Mouse (Mus musculus) gastrocnemius, postnatal 36 days (tissue): Measurements from ENCODE around the gene Bola2. TPM values are rescaled to one million over a fixed set of nuclear protein-coding genes. Genes with fewer than 3 reads are reported as not detected.
"Not testable (repeated sequence)": the region's sequence is repeated elsewhere in the genome, so short reads cannot be mapped to it uniquely, and the experiment has no call there.

Source experiments
- DNase-seq, 2 experiments: peaks; one replicate each; pipeline ENCODE4 v3.0.0; 2022
- intact Hi-C: fragments of 180-260 bp; cut with DNase I; formaldehyde crosslinking; loops from one replicate; pipeline ENCODE4 v1.15.1; 2025
- total RNA-seq, 2 experiments: library from RNA; stranded (reverse); gene quantifications; 2 replicates each; pipeline ENCODE4 v1.2.3; 2021

The Bola2 gene
- total RNA-seq, 2 experiments from 2014 or later = 29.9 to 36.8 TPM

GRCm38 (mm10) chr7:126681221-126681620 lies 14.0 kb upstream of the Bola2 start:
- intact Hi-C loops = no loop called here
- no peak for DNase-seq

DNA sequence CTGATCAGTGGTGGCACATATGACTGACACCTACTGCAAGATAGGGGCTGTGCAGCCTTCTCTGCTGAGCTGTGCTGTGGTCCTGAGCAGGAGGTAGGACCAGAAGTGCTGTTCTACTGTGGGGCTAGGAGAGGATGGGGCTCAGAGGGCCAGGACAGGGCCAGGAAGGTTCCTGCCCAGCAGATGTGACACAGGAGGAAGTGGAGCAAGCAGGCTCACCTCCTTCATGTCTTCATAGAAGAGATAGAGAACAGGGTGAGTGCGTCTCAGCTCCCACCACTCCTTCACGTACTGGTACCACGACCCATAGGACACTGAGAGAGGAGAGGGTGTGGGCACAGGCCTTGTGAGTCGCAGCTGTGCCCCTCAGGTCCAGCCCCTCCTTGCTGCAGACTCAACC lies 7.0 kb upstream of the Bola2 start:
- intact Hi-C loops, DNase-seq: not testable (repeated sequence)

DNA sequence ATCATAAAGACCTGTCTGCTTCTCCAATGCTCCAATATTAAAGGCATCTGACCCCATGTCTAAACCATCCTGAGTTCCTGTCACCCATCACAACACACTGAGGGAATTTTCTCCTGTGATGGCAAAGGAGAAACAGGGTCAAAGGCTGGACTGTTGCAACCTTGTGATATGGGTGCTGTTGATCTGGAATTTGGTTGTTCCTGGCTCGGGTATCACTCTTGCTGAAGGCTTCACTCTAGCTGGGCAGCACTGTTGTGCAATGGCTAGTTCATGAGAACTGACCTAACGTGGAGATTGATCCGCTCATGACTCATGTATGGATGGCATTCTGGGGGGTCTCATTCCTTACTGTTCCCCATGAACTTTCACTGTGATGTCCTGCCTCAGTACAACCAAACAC lies 6.2 kb upstream of the Bola2 start:
- intact Hi-C loops = no loop called here
- no peak for DNase-seq

DNA sequence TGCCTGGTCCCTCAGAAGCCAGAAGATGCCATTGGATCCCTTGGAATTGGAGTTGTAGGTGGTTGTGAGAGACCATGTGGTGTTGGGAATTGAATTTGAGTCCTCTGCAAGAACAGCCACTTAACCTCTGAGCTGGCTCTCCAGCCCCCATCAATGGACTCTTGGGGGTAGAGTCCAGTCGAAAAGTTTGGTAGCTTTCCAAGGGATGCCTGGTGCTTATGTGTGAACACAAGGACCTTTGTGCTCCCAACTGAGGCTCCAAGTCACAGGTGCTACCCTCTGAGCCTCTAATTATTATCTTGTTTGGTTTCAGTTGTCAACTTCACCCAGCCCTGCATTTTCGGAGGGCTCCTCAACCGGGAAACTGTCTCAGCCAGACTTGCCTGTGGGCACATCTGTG lies 4.5 kb upstream of the Bola2 start:
- intact Hi-C loops = no loop called here
- no peak for DNase-seq

DNA sequence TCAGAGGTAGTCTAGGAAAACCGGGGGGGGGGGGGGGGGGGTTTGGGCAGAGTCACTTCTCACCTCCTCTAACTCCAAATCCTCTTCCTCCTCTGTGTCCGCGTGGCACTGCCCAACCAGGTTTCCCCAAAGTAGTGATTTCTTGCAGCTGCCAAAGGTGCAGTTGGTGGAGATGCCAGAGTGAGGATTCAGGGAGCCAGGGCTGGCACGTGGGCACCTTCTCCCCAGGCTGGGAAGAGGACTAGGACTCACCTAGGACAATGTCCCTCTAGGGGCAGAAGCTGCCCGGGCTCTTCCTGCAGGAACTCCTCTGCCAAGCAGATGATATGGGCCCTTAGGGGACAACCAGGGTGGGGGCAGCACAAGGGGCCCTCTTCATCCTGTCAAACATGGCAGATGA lies 3.5 kb upstream of the Bola2 start:
- intact Hi-C loops = loop anchor here (2.0 kb wide), 1 partner anchor 53 kb away; no protein-coding TSS in a partner anchor

GRCm38 (mm10) chr7:126692426-126692825 lies 2.8 kb upstream of the Bola2 start:
- no peak for DNase-seq
- intact Hi-C loops = loop anchor here (2.0 kb wide), 1 partner anchor 54 kb away; no protein-coding TSS in a partner anchor

More for the DNA sequence above, 3.5 kb upstream of the Bola2 start:
- DNase-seq = no peak

DNA sequence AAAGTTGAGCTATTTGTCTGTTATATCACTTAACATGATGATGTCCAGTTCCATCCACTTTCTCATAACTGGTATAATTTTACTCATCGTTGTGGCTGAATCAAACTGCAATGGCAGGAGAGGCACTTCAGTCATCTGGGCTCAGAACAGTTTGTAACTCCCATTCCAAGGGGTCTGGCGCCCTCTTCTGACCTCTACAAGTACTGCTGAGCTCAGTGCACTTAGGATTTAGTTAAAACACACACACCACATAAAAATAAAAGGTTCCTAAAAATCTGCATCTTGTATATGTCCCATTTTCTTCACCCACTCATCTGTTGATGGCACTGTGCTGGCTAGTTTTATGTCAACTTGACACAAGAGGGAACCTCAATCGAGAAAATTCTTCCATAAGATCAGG lies 1.9 kb upstream of the Bola2 start:
- intact Hi-C loops = loop anchor here (2.0 kb wide), 1 partner anchor 54 kb away; no protein-coding TSS in a partner anchor
- DNase-seq = peak; percentile 76 to 81

GRCm38 (mm10) chr7:126693781-126694180 lies 1.4 kb upstream of the Bola2 start:
- intact Hi-C loops = loop anchor here (2.0 kb wide), 1 partner anchor 55 kb away; no protein-coding TSS in a partner anchor
- DNase-seq = no peak

DNA sequence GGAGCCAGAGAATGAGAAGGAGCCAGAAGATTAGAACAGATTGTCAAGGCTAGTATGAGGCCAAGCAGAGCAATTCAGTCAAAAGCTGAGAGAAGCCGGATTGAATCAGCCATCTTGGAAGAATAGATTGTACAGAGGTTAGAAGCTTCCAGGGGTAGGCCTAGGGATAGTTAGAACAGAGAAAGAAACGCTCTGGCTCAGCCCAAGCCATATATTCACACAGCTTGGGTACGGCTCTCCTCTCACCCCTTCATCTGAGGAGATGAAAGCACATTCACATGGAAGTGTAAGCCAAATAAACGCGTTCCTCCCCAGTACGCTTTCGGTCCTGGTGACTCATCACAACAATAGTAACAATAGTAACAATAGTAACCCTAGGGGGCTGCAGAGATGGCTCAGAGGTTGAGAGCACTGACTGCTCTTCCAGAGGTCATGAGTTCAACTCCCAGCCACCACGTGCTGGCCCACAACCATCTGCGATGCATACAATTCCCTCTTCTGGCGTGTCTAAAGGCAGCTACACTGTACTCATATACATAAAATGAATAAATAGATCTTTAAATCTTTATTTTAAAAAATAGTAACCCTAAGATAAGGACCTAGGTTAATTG lies 655 bp upstream of the Bola2 start:
- DNase-seq = no peak
- intact Hi-C loops = loop anchor here (5.0 kb wide), 1 partner anchor 107 kb away; the partner anchor contains the start of gene Cln3

- intact Hi-C loops = loop anchor here (5.0 kb wide), 1 partner anchor 108 kb away; the partner anchor contains the start of gene Cln3
- DNase-seq = peak; percentile 92 to 94
Observed at GRCm38 (mm10) chr7:126695631-126696207, 518 bp downstream of the Bola2 start, which contains the start of gene Slx1b. Gene Slx1b, minus strand, starts transcription at chr7:126695784.

- DNase-seq = no peak
- intact Hi-C loops = loop anchor here (5.0 kb wide), 1 partner anchor 109 kb away; the partner anchor contains the start of gene Cln3
Observed at GRCm38 (mm10) chr7:126696303-126696702, 1.1 kb downstream of the Bola2 start.

GRCm38 (mm10) chr7:126696886-126697285 lies 1.7 kb downstream of the Bola2 start:
- intact Hi-C loops = loop anchor here (5.0 kb wide), 1 partner anchor 110 kb away; the partner anchor contains the start of gene Cln3
- DNase-seq = no peak

DNA sequence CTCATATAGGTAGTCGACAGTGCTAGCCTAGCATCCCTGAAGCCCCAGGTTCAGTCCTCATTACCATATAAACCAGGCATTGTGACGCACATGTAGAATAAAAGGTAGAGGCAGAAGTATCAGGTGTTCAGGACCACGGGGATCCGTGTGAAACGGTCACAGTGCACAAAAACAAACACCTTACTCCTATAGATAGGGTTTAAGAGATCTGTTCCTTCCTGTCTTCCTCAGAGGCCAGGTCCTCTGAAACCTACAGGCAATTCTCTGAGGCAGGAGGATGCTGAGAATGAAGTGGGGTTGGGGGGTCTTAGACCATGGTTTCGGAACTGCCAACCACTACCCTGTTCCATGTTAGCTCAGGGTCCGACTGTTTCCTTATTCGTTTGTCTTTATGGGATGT lies 2.6 kb downstream of the Bola2 start:
- intact Hi-C loops = loop anchor here (5.0 kb wide), 1 partner anchor 111 kb away; the partner anchor contains the start of gene Cln3
- no peak for DNase-seq

DNA sequence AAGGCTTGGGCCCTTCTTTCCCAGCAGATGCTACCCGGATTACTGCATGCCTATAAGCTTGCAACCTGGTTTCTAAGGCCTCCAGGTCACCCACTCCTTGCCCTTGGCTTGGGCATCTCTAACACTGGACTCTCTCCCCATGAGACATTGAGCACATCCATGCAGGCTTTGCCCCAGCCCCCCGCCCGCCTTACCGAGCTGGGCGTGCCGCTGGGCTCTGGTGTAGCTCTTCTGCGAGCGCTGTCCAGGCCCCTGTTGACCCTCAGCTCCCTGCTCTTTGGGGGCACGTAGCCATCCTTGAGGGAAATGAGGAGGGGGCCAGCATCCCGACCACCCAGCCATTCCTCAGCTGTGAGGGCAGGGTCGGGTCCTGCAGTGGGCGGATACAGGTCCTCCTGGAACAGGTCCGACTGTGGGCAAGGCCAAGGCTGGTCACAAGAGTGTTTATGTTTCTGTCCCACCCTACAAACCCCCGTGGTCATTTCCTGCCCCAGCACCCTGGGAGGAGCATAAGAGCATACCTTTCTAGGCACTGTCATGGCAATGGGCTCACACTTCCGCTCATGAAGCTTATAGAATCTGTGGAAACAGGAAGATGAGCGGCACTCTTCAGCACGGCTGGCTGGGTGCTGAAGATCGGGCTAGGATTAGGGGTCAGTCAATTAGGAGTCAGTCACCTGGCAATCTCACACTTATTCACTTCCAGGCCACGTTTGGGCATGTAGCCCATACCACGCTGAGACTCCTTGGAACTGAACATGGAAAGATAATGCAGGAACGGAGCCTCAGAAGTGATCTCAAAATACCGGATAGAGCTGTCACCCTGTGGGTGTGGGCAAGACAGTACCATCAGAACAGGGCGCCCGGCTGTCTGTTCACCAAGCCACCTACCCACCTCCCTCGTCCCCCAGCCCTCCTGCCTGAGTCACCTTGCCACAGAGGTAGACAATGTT lies 5.1 kb downstream of the Bola2 start:
- no peak for DNase-seq
- intact Hi-C loops = no loop called here

DNA sequence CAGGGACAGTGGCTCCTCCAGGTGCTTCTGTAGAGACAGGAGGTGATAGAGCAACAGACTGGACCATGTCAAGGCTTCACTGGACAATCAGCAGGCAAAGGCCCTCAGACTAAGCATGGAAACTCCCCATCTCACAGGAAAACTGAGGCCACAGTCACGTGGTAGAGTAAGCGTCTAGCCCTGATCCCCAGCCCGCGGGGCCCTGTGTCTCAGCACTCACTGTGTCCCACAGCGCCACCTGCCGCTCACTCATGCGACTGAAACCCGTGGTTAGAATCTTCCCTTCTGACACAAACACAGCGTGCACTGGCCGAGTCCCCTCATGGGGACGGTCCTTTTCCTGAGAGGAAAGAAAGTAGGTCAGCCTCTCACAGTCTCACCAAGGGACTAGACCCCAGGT lies 5.9 kb downstream of the Bola2 start:
- intact Hi-C loops = no loop called here
- DNase-seq = peak; percentile 83

GRCm38 (mm10) chr7:126701559-126702357 lies 6.6 kb downstream of the Bola2 start:
- no peak for DNase-seq
- intact Hi-C loops = no loop called here

- DNase-seq = no peak
- intact Hi-C loops = no loop called here
Observed at GRCm38 (mm10) chr7:126702358-126702757, 7.2 kb downstream of the Bola2 start.

GRCm38 (mm10) chr7:126702861-126703756 lies 7.9 kb downstream of the Bola2 start:
- intact Hi-C loops = no loop called here

DNA sequence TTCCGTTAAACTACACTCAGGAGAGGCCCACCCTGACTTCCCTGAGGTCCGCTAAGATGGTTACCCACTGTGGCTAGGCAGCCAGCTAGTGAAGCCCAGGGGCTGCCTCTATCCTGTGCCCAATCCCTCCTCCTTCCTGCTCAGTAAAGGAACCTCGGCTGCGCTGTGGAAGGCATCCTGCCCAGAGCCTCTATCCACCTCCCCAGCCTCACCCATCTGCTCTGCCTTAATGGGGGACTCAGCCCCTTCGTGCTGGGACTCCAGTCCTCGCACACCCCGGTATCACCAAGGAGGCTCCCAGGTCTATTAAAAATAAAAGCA lies 8.5 kb downstream of the Bola2 start:
- no peak for DNase-seq
- intact Hi-C loops = no loop called here

More at GRCm38 (mm10) chr7:126702861-126703756, 7.9 kb downstream of the Bola2 start:
- no peak for DNase-seq
